Mouse (Mus musculus) layer of hippocampus, postnatal 10 days (tissue): ENCODE measurements around the gene Ypel1. TPM values are rescaled to one million over a fixed set of nuclear protein-coding genes. Genes with fewer than 3 reads are reported as not detected.

Experiments
- DNase-seq, 2 experiments: peaks; one replicate each; pipeline ENCODE4 v3.0.0; 2021; ENCODE audit warnings: low spot score in 2 of 2
- long read RNA-seq: library from polyadenylated mRNA; stranded (forward); transcript quantifications from one replicate; pipeline ENCODE4 v2.0.0, GENCODE M21; 2023
- total RNA-seq, 2 experiments: library from RNA; stranded (reverse); gene quantifications; 2 replicates each; pipeline ENCODE4 v1.2.3; 2021

The Ypel1 gene
- 10 to 100 TPM; 49.3 TPM for total RNA-seq
- long read RNA-seq, transcript Ypel1-204 (4 exons, 2,185 nt): minor isoform, 5 of 75 reads
- long read RNA-seq, transcript Ypel1-201 (5 exons, 3,322 nt): major isoform, 43 of 75 reads
- long read RNA-seq, partial matches to known transcripts: 2 of 75 reads
- long read RNA-seq, other reads (novel, unspliced or antisense): 24 of 75 reads

DNA sequence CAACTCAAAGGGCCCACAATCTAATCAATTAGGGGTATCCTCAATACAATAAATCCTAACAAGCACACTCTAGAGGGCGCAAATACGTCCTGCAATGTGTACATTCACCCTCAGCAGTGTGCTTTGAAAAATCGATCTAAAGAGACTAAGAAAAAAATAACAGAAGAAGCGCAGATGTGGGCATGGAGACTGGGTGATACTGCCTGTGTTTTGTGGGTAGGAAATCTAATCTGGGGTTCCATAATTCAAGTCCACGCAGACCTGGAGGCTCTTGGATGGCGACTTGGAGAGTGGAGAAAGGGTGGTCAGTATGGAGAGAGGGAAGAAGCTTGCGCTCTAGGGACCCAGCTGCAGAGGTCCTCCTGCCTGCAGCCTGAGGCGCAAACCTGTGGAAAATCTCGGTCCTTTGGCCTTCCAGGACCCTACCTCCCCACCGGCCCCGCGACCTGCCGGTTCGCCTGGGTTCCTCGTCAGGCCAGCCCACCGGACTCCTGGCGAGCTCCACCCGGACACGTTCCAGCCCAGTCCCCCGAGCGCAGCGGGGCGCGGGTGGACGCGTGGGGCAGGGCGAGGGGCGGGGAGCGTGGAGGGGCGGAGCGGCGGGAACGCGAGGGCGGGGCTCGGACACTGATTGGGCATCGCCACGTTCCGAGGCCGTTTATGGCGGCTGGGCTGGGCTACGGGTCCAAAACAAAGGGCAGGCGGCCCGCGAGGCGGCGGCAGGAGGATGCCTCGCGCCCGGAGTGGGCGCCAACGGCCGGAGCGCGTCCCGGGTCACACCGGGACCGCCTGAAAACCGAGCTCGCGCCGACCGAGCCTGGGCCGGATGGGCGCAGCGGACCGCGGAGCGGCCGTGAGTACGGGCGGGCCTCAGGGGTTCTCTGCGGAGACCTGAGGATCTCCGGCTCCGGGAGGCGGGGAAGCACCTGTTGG lies at the start of gene Ypel1:
Gene Ypel1 (plus strand): TSS at position 186 of the 933 bp plus-strand sequence.
- DNase-seq: peak; percentile 80 to 90

DNA sequence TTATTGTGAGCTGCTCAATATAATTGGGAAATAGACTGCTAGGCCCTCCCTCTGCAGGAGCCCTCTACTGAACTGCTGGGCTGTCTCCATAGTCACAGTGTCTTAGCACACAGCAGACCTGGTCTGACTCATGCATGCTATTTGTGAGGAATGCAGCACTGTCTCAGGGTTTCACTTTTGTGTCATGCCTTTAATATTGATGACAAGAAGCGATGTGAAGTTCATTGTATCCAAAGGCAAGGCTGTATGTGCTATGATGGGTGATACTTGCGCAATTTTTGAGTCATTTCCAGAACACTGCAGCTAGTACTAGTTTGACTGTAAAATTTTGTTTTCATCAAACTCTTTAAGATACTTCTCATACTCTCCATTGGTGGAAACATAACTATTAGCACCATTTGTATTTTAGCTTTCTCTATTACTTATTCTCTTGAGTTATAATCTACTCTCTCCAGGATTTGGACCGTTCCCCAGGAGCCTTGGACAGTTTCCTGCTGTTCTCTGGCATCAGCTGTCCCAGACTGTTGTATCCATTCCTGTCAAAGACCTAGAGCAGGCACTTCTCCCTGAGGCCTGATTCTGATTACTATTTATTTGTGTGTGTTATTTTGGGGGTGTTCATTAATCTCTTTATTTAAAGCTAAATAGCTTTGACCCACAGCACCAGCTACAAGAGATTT lies 44.9 kb upstream of the Ypel1 start:
- peak; percentile 39 to 45 for DNase-seq

- DNase-seq: no peak
Observed at GRCm38 (mm10) chr16:17029971-17030695, 39.4 kb upstream of the Ypel1 start.

GRCm38 (mm10) chr16:17033754-17034153 lies 35.7 kb upstream of the Ypel1 start:
- no peak for DNase-seq

DNA sequence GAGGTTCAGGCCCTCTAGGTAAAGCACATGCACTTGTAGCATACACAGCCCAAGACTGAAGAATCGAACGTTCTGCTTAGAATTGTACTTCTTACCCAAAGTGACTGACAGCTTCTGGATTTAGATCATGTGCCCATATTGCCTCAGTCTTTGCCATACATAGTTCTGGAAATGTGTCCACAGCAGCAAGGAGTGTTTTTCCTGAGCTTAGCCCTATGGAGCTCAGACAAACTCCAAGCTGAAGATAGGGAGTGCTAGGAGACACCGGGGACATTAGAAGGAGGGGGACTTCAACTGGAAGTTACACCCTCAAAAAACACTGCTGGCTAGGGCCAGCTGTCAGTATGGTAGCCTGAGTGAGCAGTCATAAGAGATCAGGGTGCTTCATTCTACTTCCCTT lies 28.8 kb upstream of the Ypel1 start:
- no peak for DNase-seq

DNA sequence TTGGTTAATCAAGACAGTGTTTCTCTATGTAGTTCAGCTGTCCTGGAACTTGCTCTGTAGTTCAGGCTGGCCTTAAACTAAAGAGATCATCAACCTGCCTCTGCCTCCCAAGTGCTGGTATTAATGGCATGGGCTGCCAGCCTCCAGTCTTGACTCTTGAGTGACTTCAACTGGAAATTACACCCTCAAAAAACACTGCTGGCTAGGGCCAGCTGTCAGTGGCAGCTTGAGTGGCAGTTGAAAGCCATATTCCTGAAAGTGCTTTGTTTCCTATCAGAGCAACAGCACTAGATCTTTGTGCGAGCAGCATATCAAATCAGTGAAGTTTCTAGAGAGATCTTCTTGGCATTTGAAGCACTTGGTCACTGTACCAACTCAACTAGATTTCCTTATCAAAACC lies 28.1 kb upstream of the Ypel1 start:
- no peak for DNase-seq

- DNase-seq: no peak
Observed at GRCm38 (mm10) chr16:17044320-17044719, 25.2 kb upstream of the Ypel1 start.

- no peak for DNase-seq
Observed at GRCm38 (mm10) chr16:17045287-17045686, 24.2 kb upstream of the Ypel1 start.

- DNase-seq: no peak
Observed at GRCm38 (mm10) chr16:17049886-17050285, 19.6 kb upstream of the Ypel1 start.

- DNase-seq: no peak
Observed at GRCm38 (mm10) chr16:17052087-17052486, 17.4 kb upstream of the Ypel1 start.

- DNase-seq: no peak
Observed at GRCm38 (mm10) chr16:17053903-17054302, 15.6 kb upstream of the Ypel1 start.

DNA sequence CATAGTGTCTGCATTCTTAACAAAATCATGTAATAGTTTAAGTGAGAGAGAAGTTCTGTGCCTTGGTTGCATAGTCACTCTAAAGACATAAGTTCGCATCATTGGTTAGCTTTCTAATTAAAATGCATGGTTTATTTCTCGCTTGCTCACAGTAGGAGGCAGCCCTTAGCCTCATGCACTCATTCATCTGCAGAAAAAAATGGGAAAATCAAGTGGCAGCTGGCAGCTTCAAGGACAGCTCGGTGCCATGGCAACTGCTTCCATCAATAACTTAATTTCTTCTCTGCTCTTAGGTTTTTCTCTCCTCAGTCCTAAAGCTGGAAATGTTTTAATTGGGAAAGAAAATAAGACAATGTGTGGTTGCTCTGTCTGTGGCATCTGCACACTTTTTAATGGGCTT lies 13.9 kb upstream of the Ypel1 start:
- DNase-seq: no peak

- DNase-seq: no peak
Observed at GRCm38 (mm10) chr16:17062338-17062737, 7.2 kb upstream of the Ypel1 start.

DNA sequence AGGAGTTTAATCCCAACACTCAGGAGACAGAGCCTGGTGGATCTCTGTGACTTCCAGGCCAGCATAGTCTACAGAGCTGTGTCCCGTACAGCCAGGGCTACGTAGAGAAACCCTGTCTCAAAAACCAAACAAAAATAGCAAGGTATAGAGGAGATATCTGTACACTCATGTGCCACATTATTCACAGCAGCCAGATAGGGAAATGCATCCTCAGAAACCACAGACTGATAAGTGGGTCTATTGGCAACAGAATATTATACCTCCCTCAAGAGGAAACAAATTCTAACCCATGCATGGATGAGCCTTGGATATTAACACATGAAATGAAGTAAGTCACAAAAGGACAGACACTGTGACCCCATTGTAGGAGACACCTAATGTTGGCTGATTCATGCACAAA lies 1.9 kb upstream of the Ypel1 start:
- no peak for DNase-seq

- no peak for DNase-seq
Observed at GRCm38 (mm10) chr16:17070716-17071115, 1.2 kb downstream of the Ypel1 start.

GRCm38 (mm10) chr16:17073000-17073399 lies 3.5 kb downstream of the Ypel1 start:
- no peak for DNase-seq

DNA sequence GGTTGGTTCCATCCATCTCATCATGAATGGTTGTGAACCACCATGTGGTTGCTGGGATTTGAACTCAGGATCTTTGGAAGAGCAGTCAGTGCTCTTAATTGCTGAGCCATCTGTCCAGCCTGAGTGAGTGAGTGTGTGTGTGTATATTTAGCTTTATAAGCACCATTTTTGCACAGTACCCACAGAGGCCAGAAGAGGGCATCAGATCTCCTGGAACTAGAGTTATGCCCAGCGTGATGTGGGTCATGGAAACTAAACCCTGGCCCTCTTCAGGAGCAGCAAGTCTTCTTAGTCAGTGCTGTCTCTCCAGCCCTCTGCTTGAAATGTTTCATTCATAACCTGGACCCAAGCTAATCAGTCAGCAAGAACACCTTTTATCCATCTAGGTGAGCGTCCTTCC lies 6.8 kb downstream of the Ypel1 start:
- no peak for DNase-seq

GRCm38 (mm10) chr16:17076869-17077268 lies 7.4 kb downstream of the Ypel1 start:
- DNase-seq: no peak

DNA sequence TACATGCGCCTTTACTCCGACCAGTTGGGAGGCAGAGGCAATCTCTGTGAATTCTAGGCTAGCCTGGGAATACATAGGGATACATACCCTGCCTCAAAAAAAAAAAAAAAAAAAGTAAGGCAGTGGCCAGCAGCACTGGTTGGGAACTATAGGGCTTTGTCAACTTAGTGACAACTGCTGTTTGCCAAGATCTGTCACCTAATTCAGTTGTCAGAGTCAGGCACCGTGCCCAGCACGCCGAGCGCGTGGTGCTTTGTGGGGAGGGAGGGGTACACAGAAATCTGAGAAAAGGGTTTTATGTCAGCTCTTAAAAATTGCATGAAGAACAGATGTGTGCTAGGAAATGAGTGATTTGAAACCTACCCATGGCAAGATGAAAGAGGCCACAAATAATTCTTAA lies 8.6 kb downstream of the Ypel1 start:
- no peak for DNase-seq

- no peak for DNase-seq
Observed at GRCm38 (mm10) chr16:17082121-17082792, 12.8 kb downstream of the Ypel1 start.

DNA sequence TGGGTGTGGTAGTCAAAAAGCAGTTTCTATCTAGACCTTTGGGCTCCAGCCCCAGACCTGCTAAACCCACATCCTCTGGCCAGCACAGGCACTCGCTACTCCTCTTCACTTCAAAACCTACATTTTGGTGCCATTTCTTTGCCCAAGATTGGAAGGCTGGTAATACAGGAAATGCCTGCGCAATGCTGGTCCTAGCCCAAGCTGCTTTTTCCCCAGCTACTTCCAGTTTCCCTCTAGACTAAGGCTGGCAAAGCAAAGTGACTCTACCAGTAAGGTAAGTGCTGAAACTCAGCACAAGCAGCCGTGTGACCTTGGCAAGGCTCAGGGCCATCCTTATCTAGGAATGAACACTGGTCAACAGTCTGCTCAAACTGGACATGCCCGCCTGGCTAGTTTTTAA lies 16.1 kb downstream of the Ypel1 start:
- no peak for DNase-seq
